Mouse (Mus musculus): ENCODE results near the gene Lrrc46. TPM values are rescaled to one million over a fixed set of nuclear protein-coding genes. Genes with fewer than 3 reads are reported as not detected.

The Lrrc46 gene
- total RNA-seq, 2 experiments from 2014 or later: 0.66 to 0.71 TPM

Small RNA genes lying within 50 kb of the gene (microRNA-seq; reads per million reads assigned to microRNA genes)
- 0.50 to 1.3 reads per million in 2 experiments for gene Mir8103

Other genes starting within 250 kb of the Lrrc46 start
- 100 to 1,000 TPM; 258 to 264 TPM for gene Nfe2l1, start 211.4 kb downstream of the Lrrc46 start, total RNA-seq (2021)
- gene Copz2, start 191.5 kb downstream of the Lrrc46 start, total RNA-seq (2021): 1 to 10 TPM; 3.8 to 6.0 TPM
- 10 to 100 TPM; 28.1 to 32.3 TPM for gene Cdk5rap3, start 124.9 kb downstream of the Lrrc46 start, total RNA-seq (2021)
- not detected for gene Prr15l, start 113.3 kb downstream of the Lrrc46 start, total RNA-seq (2021)
- gene Pnpo, start 97.4 kb downstream of the Lrrc46 start, total RNA-seq (2021): 10 to 100 TPM; 37.4 to 37.5 TPM
- gene Sp2, start 58.4 kb downstream of the Lrrc46 start, total RNA-seq (2021): 10 to 100 TPM; 12.8 to 13.5 TPM
- gene Sp6, start 28.0 kb downstream of the Lrrc46 start, total RNA-seq (2021): 1 to 10 TPM; 2.1 to 2.2 TPM
- gene Scrn2, start 11.5 kb downstream of the Lrrc46 start, total RNA-seq (2021): 1 to 10 TPM; 3.6 to 3.7 TPM
- gene Mrpl10, start 153 bp upstream of the Lrrc46 start, total RNA-seq (2021): 10 to 100 TPM; 67.9 to 68.8 TPM
- gene Osbpl7, start 9.2 kb upstream of the Lrrc46 start, total RNA-seq (2021): 10 to 100 TPM; 11.2 to 15.3 TPM
- under 1 TPM; 0.18 to 0.30 TPM for gene Tbx21, start 73.9 kb upstream of the Lrrc46 start, total RNA-seq (2021)
- 10 to 100 TPM; 45.7 to 47.7 TPM for gene Tbkbp1, start 110.1 kb upstream of the Lrrc46 start, total RNA-seq (2021)
- 100 to 1,000 TPM; 112 to 118 TPM for gene Kpnb1, start 146.5 kb upstream of the Lrrc46 start, total RNA-seq (2021)
- gene Npepps, start 239.2 kb upstream of the Lrrc46 start, total RNA-seq (2021): 100 to 1,000 TPM; 133 to 134 TPM

Measured in left cerebral cortex, postnatal 25 days (tissue).